Mouse (Mus musculus): ENCODE measurements around the gene Prkce.

The Prkce gene

GRCm38 (mm10) chr17:86656369-86656768, 488.8 kb downstream of the Prkce start:
- no peak for DNase-seq

- no peak for DNase-seq
Measured at GRCm38 (mm10) chr17:86662301-86662700, 494.7 kb downstream of the Prkce start.

DNA sequence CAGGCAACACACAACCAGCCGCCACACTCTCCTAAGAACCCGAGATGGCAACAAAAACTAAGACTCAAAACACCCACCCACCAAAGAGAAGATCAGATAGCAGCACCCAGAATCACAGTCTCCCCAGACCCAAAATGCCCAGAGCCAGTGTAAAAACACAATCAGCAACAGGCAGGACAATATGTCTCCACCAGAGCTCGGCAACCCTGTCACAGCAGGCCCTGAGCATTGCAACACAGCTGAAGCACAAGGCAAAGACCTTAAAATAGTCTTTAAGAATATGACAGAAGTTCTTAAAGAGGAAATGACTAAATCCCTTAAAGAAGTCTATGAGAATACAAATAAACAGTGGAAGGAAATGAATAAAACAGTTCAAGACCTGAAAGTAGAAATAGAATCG, 495.9 kb downstream of the Prkce start:
- DNase-seq = no peak

DNA sequence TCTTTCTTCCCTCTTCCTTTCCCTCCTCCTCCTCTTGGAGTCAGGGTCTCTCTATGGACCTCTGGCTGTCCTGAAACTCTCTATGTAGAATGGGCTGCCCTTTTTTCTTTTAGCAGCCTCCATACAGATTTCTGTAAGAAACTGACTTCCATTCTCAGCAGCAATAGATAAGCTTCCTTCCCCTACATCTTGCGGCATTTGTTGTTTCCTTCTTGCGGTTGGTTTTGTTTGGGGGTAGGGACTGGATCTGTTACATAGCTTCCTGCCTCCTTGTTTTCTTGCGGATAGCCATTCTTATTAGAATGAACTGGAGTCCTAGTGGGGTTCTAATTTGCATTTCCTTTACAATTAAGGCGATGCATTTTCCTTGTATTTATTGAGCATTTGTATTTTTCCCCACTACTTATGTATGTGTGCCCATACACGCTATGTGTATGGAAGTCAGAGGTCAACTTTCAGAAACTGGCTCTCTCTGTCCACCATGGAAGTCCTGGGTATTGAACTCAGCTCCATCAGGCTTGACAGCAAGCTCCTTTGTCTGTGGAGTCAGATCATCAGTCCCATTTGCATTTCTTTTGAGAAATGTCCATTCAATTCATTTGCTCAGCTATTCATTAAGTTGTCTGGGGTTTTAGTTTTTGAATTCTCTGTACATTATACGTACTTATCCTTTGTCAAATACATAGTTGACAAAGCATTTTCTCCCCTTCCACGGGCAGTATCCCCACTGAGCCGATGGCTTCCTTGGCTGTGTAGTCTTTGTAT, 500.4 kb downstream of the Prkce start:
- no peak for DNase-seq

DNA sequence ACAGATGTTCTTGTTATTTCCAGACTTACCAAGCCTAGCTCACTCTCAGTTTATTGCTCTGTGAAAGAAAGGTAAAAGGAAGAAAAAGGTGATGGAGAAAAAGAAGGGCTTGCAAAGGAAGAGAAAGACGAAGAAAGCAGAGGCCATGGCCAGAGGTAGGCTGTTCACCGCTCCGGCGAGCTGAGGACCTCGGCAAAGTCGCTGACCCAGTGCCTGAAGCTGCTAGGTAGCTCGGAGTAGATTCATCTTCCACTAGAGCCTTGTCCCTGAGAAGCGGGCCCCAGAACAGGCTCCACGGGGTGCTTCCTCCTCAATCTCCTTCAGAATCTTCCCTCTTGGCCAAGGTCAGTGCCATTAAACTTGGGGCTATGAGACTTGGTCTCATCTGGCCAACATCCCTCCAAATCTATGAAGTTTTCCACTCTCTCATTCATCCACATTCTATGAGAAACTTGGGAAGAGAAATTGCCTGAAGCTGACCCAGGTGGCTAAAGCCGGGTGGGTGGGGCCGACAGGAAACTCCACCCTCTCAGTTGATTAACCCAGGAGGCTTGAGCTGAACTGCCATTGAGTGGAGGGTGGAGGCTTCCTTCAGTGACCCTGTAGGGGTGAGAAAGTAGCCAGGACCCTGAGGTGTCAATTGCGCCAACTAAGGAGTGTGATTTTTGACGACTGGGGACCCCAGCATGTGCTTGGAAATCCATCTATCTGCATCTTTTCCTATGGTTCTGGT, 502.2 kb downstream of the Prkce start:
- DNase-seq = no peak

DNA sequence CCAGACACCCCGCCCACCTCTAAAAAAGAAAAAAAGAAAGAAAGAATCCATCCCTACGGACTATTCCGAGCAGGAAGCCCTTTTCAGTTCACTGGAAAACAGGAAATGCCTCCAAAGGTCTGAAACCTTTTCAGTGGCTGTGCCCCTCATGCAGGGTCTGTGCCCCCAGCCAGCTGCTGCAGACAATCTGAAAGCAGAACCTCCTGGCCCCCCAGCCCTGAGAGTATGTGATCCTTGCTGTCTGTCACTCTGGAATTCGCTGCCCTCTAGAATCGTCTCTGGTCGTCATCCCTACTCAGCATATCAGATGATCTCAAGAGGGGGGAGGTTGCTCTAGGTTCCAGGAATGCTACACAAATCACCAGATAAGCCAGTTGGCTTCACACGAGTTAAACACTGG, 503.1 kb downstream of the Prkce start:
- no peak for DNase-seq

- DNase-seq = no peak
Measured at GRCm38 (mm10) chr17:86674971-86675370, 507.4 kb downstream of the Prkce start.

- no peak for DNase-seq
Measured at GRCm38 (mm10) chr17:86676336-86676735, 508.8 kb downstream of the Prkce start.

GRCm38 (mm10) chr17:86676909-86677308, 509.3 kb downstream of the Prkce start:
- no peak for DNase-seq

GRCm38 (mm10) chr17:86685263-86685662, 517.7 kb downstream of the Prkce start:
- no peak for DNase-seq

DNA sequence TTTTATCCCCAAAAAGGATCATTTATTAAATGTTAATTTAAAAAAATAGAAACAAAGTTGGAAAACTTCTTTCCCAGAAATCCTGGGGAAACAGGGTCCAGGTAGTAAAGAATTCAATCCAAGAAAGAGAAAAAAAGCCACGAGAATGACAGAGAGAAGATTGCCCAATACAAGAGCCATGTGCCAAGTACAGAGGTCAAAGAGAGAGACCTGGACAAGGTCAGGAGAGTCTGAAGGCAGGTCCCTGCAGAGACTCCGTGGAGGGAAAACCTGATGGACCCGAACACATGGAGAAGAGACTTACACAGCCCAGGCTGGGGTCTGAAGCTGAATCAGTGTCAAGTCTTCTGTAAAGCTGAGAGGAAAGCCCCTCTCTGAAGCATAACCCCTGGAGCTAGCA, 519.4 kb downstream of the Prkce start:
- DNase-seq = no peak

DNA sequence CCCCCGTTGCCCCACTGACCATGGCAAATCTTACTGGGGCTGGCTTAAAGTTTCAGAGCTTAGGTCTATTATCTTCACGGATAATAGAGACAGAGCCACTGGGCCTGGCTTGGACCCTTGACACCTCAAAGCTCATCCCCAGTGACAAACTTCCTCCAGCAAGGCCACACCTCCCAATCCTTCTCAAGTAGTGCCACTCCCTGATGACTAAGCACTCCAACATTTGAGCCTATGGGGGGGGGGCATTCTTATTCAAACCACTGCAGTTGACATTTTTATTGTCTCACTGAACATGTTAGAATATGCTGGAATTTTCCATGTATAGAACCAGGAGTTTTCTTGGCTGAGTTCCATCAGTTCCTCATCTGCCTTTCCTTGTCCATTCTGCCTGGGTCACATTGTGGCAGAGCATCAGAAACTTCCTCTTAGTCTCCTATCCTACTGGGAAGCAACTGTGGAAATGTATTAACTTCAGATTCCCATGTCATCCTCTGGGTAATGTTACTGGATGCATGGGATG, 523.3 kb downstream of the Prkce start:
- DNase-seq = no peak

DNA sequence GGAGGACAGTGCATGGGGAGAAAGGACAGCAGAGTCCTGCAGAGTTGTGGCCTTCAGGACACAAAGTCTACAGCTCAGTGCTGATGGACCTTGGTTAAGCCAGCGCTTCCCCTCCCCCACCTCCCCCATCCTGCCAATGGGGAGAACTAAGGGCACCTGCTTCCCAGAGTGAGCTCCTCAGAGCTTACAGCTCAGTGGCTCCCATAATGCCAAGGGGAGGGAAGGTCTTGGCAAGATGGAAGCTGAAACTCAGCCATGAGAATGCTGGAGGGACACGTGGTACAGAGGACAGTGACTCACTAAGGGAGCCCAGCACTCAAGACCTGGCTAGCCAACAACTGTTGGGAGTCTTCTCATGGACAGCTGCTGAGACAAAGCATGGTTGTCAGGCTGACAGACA, 530.2 kb downstream of the Prkce start:
- no peak for DNase-seq

DNA sequence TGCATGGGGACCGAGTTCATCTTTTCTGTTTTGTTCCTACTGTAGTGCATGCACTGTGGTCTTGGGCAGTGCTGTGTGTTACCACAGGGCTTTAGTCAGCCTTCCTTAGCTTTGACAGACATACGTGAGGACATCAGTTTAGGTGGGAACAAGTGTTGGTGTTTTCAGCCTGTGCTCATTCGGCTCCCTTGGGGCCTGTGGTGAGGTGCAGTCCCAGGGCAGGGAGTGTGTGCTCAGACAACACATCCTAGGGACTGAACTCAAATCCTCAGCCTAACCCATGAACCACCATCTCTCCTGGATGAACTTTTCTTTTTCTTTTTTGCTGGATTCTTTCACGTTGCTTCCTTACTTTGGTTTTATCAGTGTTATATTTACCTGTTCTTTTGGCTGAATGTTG, 535.8 kb downstream of the Prkce start:
- no peak for DNase-seq

DNA sequence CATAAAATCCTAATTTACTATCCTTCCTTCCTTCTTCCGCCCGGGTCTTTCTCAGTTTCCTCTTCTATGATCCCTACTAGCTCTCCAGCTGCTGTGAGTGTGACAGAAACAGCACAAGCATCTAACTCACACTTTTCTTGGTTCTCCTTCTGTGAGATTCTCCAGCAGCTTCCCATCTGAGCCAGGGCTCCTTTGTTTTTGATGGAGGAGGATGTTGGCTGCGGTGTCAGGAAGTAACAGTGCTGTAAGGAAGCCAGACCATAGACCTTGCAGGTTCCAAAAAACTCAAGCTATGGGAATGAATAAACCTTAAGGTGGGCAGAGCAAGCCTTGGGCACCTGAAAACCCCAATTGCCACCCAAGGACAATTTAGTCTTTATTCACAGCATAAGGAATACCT, 537.7 kb downstream of the Prkce start:
- no peak for DNase-seq

DNA sequence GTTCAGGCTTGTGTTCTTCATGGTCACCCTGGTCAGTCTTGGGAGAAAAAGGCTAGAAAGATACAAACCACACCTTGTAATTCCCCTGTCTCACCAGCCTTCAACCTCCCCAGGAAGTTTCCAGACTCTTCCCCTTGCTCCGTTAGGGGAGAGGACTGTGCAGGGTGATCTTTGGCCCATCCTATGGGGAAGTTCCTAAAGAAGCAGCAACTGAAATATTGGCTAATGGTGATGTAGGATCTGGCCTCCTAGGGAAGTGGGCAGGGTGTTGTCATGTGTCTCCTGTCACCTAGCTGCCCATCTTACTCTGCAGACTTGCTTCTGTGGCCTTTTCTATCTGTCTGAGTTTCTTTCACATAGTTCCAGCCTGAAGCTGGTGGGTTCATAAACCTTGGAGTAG, 538.9 kb downstream of the Prkce start:
- no peak for DNase-seq
